Mouse (Mus musculus) brain, adult 10 weeks (tissue): Measurements from ENCODE around the gene Rad23a. TPM values are rescaled to one million over a fixed set of nuclear protein-coding genes. Genes with fewer than 3 reads are reported as not detected.

ENCODE experiments used
- polyA plus RNA-seq: library from polyadenylated mRNA; stranded (reverse); fragments of 350-450 nt; fragmentation: Illumina TruSeq; extraction: RNeasy Lipid Tissue Mini Kit (QIAGEN cat#74804); gene quantifications from one replicate; pipeline ENCODE4 v1.2.3, GENCODE M21; 2015; ENCODE audit warnings: low read depth, low replicate concordance

Rad23a gene
- 79.6 TPM for polyA plus RNA-seq

DNA sequence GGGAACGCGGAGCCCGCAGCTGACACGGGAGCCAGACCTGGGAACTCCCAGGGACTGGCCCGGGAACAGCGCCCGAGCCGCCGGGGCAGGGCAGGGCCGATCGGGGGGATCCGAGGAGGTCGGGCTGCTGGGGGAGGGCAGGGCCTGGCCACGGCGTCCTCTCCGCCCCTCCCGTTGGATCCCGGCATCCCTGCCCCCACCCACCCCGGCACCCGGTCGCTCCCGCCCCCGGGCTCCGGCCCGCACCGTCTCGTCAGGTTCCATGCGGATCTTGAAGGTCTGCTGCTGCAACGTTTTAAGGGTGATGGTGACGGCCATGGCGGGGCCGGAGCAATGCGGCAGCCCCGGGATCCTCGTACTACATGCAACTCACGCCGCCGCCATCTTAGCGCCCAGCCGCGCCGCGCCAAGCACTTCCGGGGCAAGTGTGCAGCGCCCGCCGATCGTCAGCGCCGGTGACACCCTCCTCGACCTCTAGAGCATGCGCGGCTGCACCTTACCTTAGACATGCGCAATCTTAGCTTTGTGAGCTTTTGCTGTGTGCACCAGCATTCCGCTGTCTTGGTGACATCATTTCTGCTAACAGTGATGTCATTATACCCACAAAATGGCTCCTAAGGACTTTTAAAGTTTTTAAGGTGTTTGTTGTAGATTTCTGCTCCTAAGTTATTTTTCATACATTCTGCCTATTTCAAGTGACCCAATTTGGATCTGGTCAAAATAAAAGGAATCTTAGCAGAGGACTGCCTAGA is at the start of gene Rad23a:
Gene Rad23a, minus strand, starts transcription at position 418 of the 752 bp plus-strand sequence.

DNA sequence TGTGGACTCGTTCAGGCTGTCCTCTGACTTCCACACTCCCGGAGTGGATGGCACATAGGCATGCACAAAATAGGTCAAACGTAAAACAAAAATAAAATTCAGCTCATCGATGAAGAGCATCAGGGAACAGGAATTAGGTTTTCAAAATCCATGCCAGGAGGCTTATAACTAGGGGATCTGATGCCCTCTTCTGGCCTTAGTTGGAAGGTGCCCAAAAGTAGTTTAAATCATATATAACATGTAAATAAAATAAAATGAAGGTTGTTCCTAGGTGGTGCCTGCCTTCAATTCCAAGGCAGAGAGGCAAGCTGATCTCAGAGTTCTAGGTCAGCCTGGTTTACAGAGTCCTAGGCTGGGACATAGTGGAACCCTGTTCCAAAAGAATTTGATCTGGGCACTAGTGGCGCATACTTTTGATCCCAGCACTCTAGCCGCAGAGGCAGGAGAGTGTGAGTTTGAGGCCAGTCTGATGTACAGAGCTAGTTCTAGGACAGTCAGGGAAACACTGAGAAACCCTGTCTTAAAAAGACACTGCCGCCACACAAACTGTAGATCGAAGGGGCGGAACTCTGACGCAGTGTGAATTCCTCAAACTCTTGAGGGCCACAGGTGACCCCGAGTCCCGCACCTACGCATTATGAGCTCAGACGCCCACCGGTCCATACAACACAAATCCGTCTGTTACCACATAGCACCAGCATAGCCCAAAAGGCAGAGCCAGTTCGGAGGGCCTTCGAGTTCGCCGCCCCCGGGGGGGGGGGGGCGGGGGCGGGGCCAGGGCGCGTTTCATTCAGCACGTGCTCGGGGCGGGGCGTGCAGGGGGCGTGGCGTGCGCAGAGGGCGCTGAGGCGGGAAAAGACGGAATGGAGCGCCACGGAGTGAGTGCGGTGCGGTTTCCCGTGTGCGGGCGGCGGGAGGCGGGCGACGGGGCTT is 31.2 kb upstream of the Rad23a start, which contains the start of gene Syce2:
Gene Syce2, plus strand, starts transcription at position 736 of the 933 bp plus-strand sequence.

DNA sequence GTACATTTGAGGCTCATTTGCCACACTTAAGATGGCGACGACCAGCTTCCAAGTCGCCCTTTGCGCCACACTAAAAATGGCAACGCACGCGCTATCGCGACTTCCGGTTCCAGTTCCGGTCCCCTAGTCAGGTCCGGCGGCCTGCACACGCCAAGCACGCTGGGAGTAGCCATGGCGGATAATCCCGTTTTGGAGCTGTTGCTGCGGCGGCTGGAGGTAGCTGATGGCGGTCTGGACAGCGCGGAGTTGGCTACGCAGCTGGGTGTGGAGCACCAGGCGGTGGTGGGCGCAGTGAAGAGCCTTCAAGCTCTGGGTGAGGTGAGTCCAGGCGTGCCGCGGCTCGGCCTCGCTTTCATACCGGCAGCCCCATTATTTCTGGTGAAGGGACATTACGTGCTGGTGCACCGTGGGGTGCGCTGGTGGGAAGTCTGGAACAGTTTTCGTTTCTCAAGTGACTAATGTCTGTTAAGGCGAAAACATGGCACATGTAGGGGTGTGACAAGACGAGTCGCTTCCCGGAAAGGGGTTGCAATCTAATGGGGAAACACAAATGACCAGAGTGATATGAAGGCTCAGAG is 16.5 kb upstream of the Rad23a start, which contains the start of gene Farsa:
Gene Farsa, plus strand, starts transcription at position 126 of the 578 bp plus-strand sequence.

DNA sequence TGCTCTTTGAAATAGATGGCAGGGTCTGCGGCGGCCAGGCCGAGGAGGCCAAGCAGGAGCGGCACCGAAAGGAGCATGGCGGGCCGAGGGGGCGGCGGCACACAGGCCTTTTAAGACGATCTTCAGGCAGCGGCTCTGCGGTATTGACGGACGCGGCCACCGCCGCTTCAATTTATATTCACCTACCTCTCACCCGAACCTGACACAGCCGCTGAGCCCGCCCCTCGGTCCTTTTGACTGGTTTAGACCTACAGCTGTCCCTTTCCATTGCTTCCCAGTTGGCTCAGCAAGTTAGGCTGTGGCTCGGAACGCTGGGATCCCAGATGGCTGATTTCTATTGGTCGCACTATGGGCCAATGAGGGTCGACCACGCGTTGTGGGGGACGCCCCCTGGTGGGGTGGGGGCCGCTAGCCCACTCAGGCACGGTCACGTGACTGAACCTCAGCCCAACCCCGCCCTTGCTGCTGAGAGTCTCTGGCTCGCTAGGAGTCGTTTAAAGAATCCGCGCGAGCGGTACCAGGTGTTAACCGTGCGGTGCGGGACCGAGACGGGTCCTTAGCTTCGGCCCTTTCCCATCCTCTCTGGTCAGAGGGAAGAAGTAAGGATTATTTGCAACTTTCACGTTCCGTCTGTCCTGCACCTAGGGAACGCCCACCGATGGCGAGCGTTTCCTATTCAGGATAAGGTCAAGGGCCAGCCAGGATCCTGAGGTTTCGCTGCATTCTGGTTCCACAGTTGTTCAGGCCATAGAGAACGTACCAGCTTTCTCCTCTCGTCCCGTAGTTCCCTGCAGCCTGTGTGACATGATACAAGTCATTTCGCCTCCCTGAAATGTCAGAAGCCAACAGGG is 6.5 kb upstream of the Rad23a start, which contains the start of gene Calr:
Gene Calr, minus strand, starts transcription at position 213 of the 851 bp plus-strand sequence.

DNA sequence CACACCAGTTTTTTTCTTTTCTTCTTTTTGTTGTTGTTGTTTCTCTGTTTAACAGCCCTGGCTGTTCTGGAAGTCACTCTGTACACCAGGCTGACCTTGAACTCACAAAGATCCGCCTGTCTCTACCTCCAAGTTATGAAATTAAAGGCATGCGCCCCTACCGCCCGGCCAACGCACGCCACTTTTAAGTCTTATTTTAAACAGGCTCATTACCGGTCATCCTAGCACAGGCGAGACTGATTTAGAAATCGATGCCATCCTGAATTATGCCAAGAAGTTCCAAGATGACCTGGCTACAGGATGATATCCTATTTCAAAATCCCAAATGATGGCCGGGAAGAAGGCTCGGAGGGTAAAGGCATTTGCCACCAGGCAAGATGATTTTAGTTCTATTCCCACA is 9.0 kb downstream of the Rad23a start, which contains the start of gene Gadd45gip1:
Gene Gadd45gip1, plus strand, starts transcription at position 33 of the 400 bp plus-strand sequence.

DNA sequence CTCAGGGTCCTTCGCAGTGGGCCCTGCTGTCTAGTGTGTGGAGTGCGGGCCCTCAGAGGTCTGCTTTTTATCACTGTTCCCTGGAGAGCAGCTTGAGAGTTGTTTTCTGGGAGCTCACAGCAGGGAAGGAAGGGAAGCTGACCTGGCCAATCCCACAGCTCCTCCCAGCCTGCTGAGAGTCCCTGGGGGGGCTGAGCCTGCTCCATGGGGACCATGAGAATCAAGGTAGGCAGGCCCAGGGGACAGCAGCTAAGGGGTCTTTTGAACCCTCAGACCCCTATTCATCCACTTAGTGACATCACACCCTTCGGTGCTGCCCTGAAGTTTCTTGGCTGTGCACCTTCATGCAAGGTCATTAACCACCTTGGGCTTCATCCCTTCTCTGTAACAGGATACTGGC is 17.7 kb downstream of the Rad23a start, which contains the start of gene Dand5:
Gene Dand5, minus strand, starts transcription at position 101 of the 400 bp plus-strand sequence.

DNA sequence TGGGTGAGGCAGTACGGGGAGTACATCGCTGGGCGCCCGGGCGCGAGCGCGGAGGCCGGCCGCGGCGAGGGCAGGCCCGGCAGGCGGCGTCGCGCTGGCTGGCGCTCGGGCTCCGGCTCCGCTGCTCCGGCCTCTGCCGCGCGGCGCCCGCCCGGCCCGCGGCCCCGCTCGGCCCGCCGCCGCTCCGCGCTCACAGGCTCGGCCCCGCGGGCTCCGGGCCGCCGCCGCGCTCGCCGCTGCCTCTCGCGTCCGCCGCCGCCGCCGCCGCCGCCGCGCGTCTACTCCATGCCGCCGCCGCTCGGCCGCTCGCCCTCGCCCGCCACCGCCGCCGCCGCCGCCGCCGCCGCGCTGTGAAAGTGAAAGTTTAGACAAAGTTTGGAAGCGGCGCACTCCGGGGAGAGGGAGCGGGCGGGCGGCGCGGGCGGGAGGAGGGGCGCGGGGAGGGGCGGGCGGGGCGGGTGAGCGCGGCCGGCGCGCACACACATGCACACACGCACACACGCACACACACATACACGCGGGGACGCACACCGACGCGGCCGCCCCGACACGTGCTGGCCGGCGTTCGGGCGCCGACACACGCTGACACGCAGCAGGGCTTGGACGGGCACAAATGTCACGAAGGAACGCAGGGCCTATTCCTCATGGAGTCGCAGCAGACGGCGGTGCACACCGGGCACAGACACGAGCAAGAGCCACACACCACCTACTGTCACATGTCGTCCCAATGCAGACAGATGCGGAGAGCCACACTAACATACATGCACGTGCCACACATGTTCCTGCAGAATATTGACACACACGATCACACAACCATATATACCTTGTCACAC is 40.2 kb downstream of the Rad23a start, which contains the start of gene Nfix:
Gene Nfix, minus strand, starts transcription at position 346 of the 833 bp plus-strand sequence.

Other genes with a start within 250 kb of the Rad23a start
- gene Ier2, start 177.8 kb downstream of the Rad23a start, polyA plus RNA-seq, result 12.9 TPM
- 80.8 TPM for gene Trmt1, start 154.4 kb downstream of the Rad23a start, polyA plus RNA-seq
- gene Nacc1, start 152.8 kb downstream of the Rad23a start, polyA plus RNA-seq, result 64.4 TPM
- gene Lyl1, start 139.2 kb downstream of the Rad23a start, polyA plus RNA-seq, result 2.2 TPM
- not detected for gene G430095P16Rik, start 117.7 kb downstream of the Rad23a start, polyA plus RNA-seq
- gene Nfix, start 40.3 kb downstream of the Rad23a start, polyA plus RNA-seq, result 90.4 TPM
- 16.9 TPM for gene Dand5, start 17.8 kb downstream of the Rad23a start, polyA plus RNA-seq
- gene Gadd45gip1, start 9.1 kb downstream of the Rad23a start, polyA plus RNA-seq, result 31.0 TPM
- 635 TPM for gene Calr, start 6.3 kb upstream of the Rad23a start, polyA plus RNA-seq
- gene Farsa, start 16.3 kb upstream of the Rad23a start, polyA plus RNA-seq, result 39.4 TPM
- 5.3 TPM for gene Syce2, start 31.4 kb upstream of the Rad23a start, polyA plus RNA-seq
- 39.4 TPM for gene Gcdh, start 53.3 kb upstream of the Rad23a start, polyA plus RNA-seq
- not detected for gene Klf1, start 61.3 kb upstream of the Rad23a start, polyA plus RNA-seq
- 5.7 TPM for gene Dnase2a, start 67.9 kb upstream of the Rad23a start, polyA plus RNA-seq
- gene Mast1, start 96.7 kb upstream of the Rad23a start, polyA plus RNA-seq, result 44.7 TPM
- 1.1 TPM for gene Rtbdn, start 106.3 kb upstream of the Rad23a start, polyA plus RNA-seq
- not detected for gene Gm49661, start 128.8 kb upstream of the Rad23a start, polyA plus RNA-seq
- 473 TPM for gene Prdx2, start 128.9 kb upstream of the Rad23a start, polyA plus RNA-seq
- 42.3 TPM for gene Rnaseh2a, start 129.1 kb upstream of the Rad23a start, polyA plus RNA-seq
- gene Junb, start 138.1 kb upstream of the Rad23a start, polyA plus RNA-seq, result 57.7 TPM
- gene Hook2, start 149.9 kb upstream of the Rad23a start, polyA plus RNA-seq, result 10.3 TPM
- gene Best2, start 173.9 kb upstream of the Rad23a start, polyA plus RNA-seq, result not detected
- 210 TPM for gene Asna1, start 184.6 kb upstream of the Rad23a start, polyA plus RNA-seq
- 98.7 TPM for gene Trir, start 186.2 kb upstream of the Rad23a start, polyA plus RNA-seq
- 86.8 TPM for gene Tnpo2, start 196.2 kb upstream of the Rad23a start, polyA plus RNA-seq
- gene Fbxw9, start 219.4 kb upstream of the Rad23a start, polyA plus RNA-seq, result 19.6 TPM
- 7.4 TPM for gene Gm5741, start 227.3 kb upstream of the Rad23a start, polyA plus RNA-seq
- 80.6 TPM for gene Dhps, start 231.1 kb upstream of the Rad23a start, polyA plus RNA-seq
- gene Wdr83os, start 240.1 kb upstream of the Rad23a start, polyA plus RNA-seq, result 86.9 TPM
- gene Wdr83, start 240.6 kb upstream of the Rad23a start, polyA plus RNA-seq, result 34.9 TPM
- 29.5 TPM for gene Man2b1, start 242.6 kb upstream of the Rad23a start, polyA plus RNA-seq